Mouse (Mus musculus): ENCODE measurements around the gene Iqcd.

The Iqcd gene

DNA sequence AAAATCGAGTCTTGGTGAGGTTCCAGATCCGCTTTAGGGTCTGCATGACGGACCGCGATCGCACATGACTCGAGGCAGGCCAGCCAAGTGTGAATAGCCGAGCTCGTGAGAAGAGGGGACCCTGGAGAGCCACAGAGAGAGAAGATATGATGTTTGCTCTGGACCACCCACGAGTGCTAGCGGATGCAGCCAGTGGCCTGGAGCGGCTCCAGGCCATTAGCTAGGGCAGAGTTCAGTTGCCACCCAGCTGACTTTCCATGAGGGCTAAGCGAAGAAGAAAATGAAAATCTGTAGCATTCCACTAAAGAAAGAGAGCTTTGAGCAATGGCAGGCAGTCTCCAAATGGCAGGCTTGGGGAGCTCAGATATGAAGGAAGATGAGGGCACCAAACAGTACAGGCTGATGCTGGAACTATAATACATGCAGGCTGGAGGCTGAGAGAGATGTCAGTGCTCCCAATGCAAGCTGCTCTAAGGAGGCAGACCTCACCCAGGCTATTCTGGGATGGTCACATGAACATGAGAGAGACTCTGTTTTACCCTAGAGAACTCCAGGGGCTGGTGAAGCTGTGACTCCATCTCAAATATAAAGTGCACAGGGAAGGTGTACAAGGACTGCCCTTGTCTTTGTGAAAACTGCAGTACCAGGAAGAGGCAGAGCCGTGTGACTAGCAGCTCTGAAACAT lies 17.6 kb upstream of the Iqcd start:
- in situ Hi-C loops (cut with MboI, MseI), result no loop called here

DNA sequence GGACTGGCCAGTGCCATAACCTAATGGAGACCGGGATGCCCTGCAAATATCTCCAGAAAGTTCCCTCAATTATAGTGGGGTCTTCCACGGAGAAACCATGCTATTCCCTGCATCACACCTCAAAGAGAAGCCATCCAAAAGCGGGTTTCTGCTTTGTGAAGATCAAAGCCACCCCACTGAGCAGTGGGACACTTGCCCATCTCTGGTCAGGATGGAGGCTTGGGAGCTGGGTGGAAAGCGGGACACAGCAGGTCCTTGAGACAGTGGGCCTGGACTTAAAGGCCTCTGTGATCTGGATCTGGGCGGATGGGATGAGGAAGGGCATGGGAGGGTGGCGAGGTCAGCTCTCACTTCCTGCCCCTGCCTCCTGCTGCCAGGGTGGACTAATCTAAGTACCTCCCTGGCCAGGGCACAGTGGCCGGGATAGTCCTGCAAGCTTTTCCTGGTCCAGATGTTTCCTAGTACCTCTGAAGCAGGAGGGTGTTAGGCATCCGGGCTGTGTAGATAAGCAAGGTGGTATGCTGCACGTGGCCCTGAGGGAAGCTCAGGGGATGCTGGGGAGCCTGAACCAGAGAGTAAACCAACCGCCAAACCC lies 14.2 kb upstream of the Iqcd start:
- in situ Hi-C loops (cut with MboI, MseI), result no loop called here

DNA sequence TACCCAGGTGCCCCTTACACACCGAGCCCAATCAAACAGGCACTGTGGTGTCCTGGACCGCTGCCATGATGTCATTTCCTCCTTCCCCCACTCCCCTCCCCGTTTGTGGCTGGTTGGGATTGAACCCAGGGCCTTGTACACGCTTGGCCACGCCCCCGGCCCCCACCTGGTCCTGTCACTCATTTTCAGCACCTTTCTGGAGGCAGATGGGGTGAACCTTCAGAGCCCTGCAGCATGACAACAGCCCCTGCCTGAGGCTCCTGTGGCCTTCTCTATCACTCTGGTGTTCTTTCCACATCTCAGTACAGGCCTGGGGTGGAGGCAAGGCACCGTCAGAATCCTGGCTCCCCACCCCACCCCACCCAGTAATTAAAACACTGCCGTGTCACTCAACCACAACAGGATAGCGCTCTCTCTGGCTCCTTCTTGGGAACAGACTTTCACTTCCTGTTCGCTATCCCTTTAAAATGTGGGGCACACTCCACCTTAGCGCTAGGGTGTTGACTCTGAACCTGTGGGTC lies 12.0 kb upstream of the Iqcd start:
- in situ Hi-C loops (cut with MboI, MseI), result no loop called here

DNA sequence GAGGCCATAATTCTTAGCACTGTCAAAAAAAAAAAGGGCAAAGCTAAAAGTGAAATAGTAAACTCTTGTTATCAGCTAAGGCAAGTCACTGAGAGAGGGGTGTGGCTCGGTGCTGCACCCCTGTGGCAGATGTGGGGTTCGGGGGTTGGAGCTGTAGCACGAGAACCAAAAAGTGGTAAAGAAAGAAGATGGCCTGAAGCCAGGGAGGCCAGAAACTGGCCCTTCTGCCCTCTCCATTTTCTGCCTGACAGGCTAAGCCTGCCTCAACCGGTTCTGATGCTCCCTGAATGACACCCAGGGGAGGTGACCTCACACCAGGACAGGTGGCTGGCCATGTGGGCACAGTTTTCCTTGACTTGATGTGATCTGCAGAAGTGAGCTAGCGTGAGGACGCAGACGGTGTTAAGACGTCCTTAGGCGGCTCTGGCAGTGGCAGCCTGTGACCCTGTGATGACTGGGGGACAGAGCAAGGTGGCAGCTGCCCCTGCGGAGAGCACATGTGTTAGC lies 10.8 kb upstream of the Iqcd start:
- in situ Hi-C loops (cut with MboI, MseI), result no loop called here

DNA sequence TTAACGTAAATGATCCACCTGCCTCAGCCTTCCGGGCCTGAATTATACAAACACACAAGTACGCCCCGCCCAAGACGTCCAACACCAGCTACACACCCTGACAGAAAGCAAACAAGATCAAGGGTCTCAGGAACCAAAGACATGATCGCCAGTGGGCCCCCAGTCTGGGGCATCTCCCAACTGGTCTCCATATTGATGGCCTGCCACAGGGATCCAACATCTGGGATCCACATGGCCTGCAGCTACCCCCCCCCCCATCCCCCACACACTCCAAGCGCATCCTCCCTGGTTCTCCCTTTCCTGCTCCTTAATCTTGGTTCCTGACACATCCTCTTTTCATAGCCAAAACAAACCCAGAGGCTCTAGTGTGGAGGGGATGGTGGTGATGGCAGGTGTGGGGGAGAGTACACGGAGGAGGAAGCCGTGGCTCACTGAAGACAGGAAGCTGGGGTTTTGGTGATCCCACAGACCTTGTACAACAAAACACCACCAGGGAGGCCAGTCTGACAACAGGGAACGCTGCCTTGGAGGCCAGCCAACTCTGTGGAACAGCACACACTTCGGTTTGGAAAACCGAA lies 10.2 kb upstream of the Iqcd start:
- in situ Hi-C loops (cut with MboI, MseI), result no loop called here

DNA sequence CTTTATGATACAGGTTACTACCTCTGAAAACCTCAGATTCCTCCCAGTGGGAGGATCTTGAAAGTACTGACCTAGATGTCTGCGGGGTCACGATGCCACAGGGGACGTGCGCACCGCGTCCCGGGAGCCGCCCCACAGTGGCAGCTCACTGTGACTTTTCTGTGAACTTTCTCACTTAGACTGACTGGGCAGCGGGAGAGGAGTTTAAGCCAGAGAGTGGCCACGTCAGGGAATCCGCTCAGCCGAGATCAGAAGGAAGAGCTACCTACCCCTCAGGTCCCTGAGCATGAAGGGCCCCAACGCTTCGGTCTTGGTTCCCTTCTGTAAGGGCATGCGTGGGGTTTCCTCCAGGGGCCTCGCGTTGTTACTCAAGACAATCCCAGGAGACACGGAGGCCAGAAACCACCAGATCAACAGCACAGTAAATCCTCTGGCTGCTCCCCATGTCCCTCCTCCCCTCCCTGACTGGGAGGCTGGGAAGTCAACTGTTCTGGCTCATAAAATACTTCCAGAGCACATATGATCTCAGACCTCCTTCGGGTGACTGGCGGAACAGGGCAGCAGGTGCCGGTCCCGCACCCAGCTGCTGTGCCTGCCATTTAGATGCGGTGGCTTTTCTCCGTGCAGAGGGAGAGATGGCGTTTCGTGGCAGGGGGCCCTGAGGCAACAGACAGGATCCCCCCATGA lies 9.5 kb upstream of the Iqcd start:
- in situ Hi-C loops (cut with MboI, MseI), result no loop called here

DNA sequence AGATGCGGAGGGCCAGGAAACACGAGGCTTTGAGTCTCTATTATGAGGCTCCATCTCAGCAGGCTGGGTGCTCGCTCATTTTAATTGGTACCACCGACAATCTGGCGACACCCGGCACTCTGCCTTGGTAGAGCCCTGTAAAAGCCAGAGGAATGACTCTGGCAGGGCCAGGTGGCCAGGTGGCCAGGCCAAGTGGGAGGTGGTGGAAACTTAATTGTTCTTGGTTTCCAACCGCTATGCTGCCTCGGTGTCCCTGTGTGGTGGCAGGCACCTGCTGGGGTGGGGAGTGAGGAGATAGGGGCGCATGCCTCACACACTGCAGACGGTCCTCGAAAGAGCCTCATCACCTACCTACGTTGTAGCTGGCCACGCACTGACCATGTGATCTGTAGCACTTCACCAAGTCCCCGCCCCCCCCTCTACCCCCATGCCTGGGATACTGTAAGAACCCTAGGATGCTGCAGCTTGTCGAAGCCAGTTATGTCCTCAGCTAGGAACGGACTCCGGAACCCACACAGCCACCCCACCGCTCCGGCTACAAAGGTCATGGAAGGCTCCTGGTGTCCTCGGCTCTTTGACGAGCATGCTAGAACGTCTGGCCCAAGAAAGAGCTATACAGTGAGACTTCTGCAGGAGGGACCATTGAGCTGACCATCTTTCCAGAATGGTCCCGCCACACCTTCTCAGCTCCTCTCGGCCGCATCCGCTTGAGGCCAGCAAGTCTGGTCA lies 8.8 kb upstream of the Iqcd start:
- in situ Hi-C loops (cut with MboI, MseI), result no loop called here

DNA sequence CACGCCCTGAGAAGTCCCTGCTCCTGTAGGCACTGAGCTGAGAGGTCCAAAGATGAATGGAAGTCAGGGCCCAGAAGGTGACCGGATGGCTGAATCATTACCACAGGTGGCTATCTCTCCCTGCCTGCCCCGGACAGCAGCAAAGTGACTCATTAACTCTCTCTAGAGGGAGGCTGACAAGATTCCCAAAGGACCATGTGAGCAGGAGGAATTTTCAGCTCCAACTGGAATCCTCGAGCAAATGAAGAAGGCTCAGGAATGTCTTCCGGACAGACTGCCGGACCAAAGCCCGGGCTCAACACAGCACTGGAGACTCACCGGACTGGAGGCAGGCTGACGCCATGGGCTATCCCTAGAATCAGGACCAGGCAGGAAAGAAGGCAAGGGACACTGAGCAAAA lies 6.8 kb upstream of the Iqcd start:
- in situ Hi-C loops (cut with MboI, MseI), result no loop called here

DNA sequence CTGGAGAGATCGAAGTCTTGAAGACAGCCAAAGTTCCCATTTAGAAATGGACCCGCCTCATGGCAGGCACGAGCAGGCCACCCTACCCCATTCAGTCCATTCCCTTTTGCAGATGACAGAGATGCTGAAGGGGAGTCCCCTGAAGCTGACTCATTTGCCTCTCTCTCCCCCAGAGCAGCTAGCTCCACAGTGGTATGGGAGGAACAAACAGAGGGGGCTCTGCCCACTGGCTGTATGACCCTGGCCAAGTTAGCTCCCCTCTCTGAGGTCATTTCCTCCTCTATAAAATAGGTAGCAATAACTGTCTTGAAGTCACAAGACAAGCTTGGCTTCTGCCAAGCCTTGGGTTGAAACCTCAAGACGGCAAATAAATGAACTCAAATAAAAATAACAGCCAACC lies 5.3 kb upstream of the Iqcd start:
- in situ Hi-C loops (cut with MboI, MseI), result no loop called here

DNA sequence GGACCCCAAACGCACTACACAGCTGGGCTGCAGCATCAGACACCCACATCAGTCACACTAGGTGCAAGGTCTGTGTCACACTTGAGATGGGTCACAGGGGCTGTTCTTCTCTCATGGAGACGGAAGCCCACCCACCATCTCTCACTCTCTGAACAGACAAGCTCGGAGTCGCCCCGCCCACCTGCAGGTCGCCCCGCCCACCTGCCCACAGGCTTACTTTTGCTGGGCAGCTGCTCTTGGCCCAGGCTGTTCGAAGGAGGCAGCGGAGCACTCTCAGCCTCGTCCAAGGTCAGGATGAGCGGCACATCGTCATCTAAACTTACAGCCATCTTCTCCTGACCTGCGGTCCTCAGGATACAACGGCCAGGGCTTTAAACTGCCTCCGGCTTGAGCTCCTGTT lies 3.8 kb upstream of the Iqcd start:
- in situ Hi-C loops (cut with MboI, MseI), result no loop called here

DNA sequence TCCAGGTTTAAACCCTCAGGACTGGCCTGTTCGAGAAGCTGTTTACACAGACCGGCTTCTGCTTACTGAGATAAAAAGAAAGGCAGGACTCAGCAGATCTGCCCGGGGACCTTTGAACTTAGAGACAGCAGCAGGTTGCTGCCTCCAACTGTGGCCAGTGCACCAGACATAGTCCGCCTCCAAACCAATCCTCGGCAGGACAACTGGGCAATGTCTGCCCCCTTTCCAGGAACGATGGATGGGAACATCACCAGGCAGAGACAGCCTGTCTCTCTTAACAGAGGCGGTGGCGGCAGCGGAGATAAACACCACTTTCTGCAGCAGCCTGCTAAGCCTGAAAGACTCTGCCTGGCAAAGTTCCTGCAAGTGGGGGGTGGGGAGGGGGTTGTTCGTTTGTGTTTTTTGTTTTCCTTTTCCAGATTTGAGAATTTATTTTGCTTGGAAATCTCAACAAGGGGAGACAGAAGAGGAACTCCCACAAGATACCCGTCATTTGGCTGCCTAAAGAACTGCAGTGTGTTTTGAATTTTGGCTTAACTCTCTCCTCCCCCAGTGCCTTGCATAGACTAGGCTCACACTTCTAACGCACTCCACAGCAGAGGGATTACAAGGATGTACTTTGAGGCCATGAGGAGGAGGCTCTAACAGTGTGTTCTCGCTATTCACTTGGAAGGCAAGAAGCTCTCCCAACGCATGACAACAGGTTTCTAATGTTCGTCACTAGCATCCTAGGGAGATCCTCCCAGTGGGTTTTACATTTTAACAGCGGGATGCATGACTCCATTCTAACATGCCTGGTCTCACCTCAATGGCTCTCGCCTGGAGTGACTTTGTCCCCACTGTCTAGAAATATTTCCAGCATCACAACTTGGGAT lies 1.8 kb upstream of the Iqcd start:
- in situ Hi-C loops (cut with MboI, MseI), result no loop called here

DNA sequence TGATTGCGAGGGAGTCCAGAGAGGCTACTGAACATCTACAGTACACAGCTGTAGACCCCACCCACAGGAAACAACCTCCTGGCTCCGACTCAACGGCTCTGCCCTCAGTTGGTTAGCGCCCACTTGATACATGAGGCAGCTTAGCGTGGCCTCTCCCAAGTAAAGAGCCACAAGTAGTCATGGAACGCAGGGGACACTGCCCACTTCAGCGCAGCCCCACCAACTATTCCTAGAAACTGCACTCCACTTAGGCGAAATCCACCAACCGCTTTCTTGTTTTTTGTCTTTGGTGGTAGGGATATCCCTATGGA lies 1.2 kb upstream of the Iqcd start:
- in situ Hi-C loops (cut with MboI, MseI), result no loop called here

DNA sequence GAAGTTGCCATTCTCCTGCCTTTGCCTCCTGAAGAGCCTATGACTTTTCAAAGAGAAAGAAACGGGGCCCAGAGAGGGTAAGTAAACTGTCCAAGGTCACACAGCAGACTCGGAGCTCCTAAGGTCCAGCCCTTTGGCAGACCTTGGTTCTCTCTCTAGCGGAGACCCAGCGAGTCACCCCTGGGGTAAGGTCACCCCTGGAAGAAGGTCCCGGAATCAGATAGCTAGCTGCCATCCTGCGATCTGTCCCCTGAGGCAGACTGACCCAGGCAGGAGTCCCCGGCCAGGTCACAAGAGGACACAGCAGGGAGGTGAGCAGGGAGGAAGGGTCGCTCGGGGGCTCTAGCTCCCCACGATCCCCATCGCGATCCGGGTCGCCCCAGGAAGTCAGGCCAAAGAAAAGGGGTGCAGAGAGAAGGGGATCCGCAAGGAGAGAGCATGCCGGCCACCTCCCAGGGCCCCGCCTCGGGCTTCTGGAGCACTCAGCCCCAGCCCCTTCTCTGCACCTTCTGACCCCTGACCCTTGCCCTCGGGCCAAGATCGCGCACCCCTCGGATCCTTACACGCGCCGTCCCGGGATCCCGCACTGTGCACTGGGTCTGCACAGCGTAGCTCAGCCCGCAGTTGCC lies 762 bp upstream of the Iqcd start:
- in situ Hi-C loops (cut with MboI, MseI), result no loop called here

DNA sequence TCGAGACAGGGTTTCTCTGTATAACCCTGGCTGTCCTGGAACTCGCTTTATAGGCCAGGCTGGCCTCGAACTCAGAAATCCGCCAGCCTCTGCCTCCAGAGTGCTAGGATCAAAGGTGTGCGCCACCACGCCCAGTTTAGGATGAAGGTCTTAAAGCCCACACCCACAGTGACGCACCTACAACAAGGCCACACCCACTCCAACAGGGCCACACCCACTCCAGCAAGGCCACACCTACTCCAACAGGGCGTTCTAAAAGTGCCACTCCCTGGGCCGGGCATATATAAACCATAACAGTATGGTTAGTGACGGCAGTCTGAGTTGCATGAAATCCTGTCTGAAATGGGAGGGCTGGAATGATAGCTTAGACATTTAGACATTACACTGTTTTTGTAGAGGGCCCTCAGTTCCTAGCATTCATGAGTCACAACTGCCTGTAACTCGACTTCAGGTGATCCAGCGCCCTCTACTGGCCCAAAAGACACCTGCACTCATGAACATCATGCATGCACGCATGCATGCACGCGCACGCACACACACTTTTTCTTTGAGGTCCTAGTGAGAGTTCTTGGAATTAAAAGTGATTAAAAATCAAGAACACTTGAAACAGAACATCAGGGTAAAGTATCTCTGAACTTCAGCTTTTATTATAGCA lies 1.7 kb downstream of the Iqcd start:
- in situ Hi-C loops (cut with MboI, MseI), result no loop called here

DNA sequence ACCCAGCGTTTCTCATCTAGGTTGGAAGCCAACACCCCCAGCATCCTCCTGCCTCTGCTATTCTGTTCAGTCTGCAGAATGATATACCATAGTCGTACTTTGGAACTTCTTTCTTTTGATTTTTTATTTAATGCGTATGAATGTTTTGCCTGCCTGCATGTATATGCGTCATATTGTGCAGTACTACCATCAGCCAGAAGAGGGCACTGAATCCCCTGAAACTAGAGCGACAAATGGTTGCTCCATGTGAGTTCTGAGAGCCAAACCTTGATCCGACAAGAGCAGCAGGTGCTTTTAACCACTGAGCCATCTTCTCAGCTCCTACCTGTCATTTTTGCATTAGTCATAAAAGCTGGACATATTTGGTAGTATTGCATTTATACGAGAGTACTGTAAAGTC lies 3.3 kb downstream of the Iqcd start:
- in situ Hi-C loops (cut with MboI, MseI), result no loop called here

DNA sequence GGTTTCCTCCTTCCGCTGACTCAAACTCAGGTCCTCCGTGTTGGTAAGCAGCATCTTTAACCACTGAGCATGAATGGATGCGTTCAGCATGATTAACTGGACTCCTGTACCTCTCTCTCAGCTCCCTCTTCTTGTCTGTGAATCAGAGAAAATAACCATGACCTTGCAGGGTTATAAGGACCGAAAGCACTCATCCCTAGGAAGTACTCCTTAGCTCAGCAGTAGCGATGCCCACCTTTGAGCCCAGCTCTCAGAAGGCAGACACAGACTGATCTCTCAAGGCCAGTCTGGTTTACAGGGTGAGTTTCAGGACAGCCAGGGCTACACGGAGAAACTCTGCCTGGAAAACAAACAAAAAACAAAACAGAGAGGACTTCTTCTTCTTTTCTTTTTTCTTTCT lies 5.7 kb downstream of the Iqcd start:
- in situ Hi-C loops (cut with MboI, MseI), result no loop called here

DNA sequence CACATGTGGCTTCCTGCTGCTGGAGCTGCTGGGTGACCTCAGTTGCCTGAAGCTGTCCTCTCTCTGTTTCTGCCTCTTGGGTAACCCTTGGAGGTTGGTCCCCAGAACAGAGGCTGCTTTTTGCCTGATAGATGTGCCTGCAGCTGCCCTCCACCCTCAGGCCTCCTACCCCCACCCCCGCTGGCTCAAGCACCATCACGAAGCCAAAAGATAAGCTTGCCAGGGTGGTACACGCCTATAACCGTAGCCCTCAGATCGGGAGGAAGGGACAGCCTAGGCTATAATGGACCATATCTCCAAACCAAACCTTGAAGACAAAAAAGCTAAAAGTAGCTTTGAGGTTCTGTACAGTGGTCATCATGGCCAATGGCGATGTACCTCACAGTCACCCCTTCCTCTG lies 10.8 kb downstream of the Iqcd start:
- in situ Hi-C loops (cut with MboI, MseI), result loop anchor here in 1 of 2 experiments (5.0 kb wide), 1 partner anchor 82 kb away; no protein-coding TSS in a partner anchor

DNA sequence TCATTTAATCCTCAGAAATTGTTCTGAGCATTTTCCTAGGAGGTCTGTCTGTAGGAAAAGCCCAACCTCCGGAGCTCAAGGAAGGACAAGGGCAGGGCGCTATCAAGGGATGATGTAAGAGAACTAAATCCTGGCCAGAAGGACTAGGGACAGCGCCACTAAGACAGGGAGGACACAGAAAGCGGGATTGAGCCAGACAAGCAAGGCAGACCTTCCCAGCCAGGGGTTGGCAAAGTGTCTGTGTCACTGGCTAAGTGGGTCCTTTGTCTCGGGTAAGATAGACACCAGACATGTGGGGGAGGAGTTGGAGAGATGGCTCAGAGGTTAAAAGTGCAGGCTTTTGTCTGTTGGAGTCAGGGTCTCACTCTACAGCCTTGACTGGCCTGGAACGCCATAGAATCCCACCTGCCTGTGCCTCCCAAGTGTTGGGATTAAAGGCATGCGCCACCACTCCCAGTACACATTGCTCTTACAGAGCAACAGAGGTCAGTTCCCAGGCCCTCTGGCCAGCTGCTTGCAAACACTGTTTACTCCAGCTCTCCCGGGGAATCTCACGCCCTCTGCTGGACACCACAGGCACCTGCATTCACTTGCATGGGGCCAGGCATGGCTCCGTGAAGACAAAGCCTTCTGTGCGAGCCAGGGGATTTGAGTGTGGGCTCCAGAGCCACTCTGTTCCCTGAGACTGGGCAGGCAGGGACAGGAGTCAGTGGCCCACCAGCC lies 12.3 kb downstream of the Iqcd start:
- in situ Hi-C loops (cut with MboI, MseI), result no loop called here

DNA sequence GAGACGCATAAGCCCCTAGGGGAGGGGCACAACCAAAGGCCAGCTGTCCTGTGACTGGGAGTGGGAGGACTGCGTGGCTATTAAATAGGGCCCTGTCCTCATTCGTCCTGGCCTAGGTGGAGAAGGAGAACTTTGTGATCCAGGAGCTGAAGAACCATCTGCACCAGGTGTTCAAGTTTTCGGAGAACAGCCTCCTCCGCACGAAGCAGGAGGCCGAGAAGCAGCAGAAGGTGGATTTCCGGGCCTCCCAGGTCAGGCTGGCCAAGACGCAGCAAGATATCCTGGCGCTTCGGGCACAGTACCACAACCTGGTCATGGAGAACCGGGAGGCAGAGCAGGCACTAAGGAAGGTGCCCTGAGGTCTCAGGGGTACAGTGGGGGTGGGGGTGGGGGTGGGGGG lies 13.4 kb downstream of the Iqcd start:
- in situ Hi-C loops (cut with MboI, MseI), result no loop called here
